Mouse (Mus musculus) hindbrain, embryonic 15.5 days (tissue): ENCODE measurements at regions not wholly inside any gene's neighbourhood (a gene's known extent, or its start where the extent isn't known, plus 50 kb on each side); places are given as distances from the start of the nearest gene placed in this dataset.

Experiments used
- ATAC-seq: fragments of 200-750 bp; cut with Nextera tagmentation; 2 replicates; pipeline ENCODE4 v1.8.0; 2017; ENCODE audit warnings: low read depth, moderate number of reproducible peaks, moderate TSS enrichment; ENCODE audit not compliant: low FRiP score
- H3K27ac ChIP-seq: fragments of 300-500 bp; sonication (generic); replicated peaks from 2 replicates; pipeline ENCODE4 v1.5.1; 2015; ENCODE audit warnings: mild to moderate bottlenecking, inconsistent platforms
- H3K27me3 ChIP-seq: fragments of 300-500 bp; sonication (generic); 2 replicates; pipeline ENCODE4 v1.6.1; 2015; ENCODE audit warnings: control low read depth, inconsistent platforms
- H3K36me3 ChIP-seq: fragments of 300-500 bp; sonication (generic); 2 replicates; pipeline ENCODE4 v1.6.1; 2015; ENCODE audit warnings: control low read depth, inconsistent platforms
- H3K4me1 ChIP-seq: fragments of 300-500 bp; sonication (generic); replicated peaks from 2 replicates; pipeline ENCODE4 v1.6.1; 2015; ENCODE audit warnings: control low read depth, inconsistent platforms
- H3K4me2 ChIP-seq: fragments of 300-500 bp; sonication (generic); 2 replicates; pipeline ENCODE4 v1.6.1; 2015; ENCODE audit warnings: moderate library complexity, mild to moderate bottlenecking, inconsistent platforms
- H3K4me3 ChIP-seq: fragments of 300-500 bp; sonication (generic); 2 replicates; pipeline ENCODE4 v1.5.1; 2015; ENCODE audit warnings: mild to moderate bottlenecking, inconsistent platforms
- H3K9ac ChIP-seq: fragments of 300-500 bp; sonication (generic); 2 replicates; pipeline ENCODE4 v1.6.1; 2015; ENCODE audit warnings: inconsistent platforms
- H3K9me3 ChIP-seq: fragments of 300-500 bp; sonication (generic); 2 replicates; pipeline ENCODE4 v1.6.1; 2016; ENCODE audit warnings: control low read depth, inconsistent platforms
- WGBS: fragments of 180-500 bp; shearing (Covaris S2); methylation state at CpG from one replicate; pipeline ENCODE4 v1.1.7; 2015; 5-methylcytosine and 5-hydroxymethylcytosine counted together

DNA sequence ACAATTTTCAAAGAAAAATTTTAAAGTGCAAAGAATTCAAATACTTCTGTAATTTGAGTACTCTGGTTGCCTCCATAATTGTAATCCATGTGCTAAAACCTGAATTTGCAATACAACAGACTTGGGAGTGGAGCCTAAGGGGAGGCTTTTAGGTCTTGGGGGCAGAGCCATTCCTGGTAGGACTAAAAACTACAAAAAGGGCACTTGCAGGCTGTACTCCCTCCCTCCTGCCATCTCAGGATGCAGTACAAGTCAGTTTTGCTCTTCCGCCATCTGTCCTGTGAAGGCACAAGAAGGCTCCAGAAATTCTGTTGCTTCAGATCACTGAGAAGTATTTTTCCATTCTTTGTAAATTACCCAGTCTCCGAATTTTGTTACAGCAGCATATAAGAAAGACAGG, 467.4 kb upstream of the Nox3 start:
- H3K27ac ChIP-seq: no peak overlapping the region
- no peaks in the 10 kb centered on the region for H3K9me3 ChIP-seq
- H3K27me3 ChIP-seq: no peaks in the 10 kb centered on the region
- no peak overlapping the region for H3K4me3 ChIP-seq
- no peaks in the 10 kb centered on the region for H3K4me1 ChIP-seq
- H3K9ac ChIP-seq: no peak overlapping the region
- WGBS: 91% methylated on average over 2 of the region's 2 CpGs
- ATAC-seq: no peak
- H3K4me2 ChIP-seq: no peak overlapping the region
- no peaks in the 10 kb centered on the region for H3K36me3 ChIP-seq

DNA sequence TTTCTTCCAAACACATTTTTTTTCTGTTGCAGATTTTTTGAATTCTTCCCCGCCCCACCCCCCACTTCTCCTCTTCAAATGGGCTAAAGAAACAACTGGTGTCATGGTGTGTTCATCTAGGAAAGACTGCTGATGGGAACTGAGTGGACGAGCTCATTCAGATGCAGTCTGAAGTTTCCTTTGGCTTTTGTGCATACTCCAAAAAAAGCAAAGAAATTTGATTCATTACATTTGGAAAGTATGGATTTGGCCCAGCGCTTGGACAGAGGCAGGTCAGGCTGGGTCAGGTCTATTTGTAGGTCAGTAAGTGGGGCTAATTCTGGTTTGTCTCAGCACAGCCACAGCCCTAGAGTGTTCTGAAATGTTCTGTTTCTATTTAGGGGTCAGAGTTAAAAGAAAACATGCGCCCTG, 477.9 kb upstream of the Nox3 start:
- H3K36me3 ChIP-seq: no peaks in the 10 kb centered on the region
- no peak overlapping the region for H3K4me3 ChIP-seq
- H3K4me1 ChIP-seq: peaks cover 19% of the 10 kb centered on the region
- H3K4me2 ChIP-seq: no peak overlapping the region
- no peak overlapping the region for H3K9ac ChIP-seq
- H3K9me3 ChIP-seq: no peaks in the 10 kb centered on the region
- H3K27ac ChIP-seq: no peak overlapping the region
- ATAC-seq: no peak
- WGBS: 61% methylated on average over 4 of the region's 4 CpGs
- no peaks in the 10 kb centered on the region for H3K27me3 ChIP-seq

DNA sequence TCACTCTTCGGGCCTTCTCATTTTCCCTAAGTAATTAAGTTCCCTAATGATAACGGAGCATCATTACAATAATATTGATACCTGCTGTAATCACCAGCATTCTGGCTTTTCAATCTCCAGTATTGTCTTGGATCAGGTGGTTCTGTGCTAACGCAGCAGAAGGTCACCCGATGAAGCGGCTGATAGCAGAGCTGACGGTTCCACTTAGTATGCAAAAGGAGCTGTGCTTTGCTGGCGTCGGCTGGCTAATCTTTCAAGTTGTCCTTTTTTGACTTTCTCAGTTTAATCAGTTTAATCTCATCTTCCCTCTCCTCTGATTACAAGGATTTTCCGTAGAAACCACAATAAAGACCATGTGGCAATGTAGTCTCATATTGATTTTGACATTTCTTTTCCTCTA, 478.9 kb upstream of the Nox3 start:
- Histone ChIP-seq H3K4me1 (peaks cover 19% of the 10 kb centered on the region), H3K36me3 (no peaks in the 10 kb centered on the region), H3K9ac (no peak overlapping the region), H3K4me2 (no peak overlapping the region), H3K27ac (0 out of 2 replicates have a peak overlapping the region, but pooled peaks have one; percentile 48), H3K4me3 (no peak overlapping the region), H3K27me3 (no peaks in the 10 kb centered on the region), H3K9me3 (no peaks in the 10 kb centered on the region)
- 60% methylated on average over 9 of the region's 9 CpGs for WGBS
- no peak for ATAC-seq

DNA sequence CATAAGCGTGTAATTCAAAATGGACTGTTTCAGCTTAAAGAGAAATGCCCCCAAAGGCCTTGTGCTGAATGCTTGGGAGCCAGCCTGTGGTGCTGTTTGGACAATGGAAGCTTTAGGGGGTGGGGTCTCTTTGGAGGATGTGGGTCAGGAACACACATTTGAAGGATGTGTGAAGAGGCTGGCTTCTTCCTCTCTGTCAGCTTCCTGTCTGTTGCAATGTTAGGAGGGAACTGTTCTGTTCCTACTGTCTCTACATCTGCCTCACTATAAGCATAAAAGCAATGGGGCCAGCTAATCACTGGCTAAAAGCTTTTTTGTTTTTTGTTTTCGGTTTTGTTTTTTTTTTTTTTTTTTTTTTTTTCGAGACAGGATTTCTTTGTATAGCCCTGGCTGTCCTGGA, 480.5 kb upstream of the Nox3 start:
- Histone ChIP-seq H3K4me1 (peaks cover 19% of the 10 kb centered on the region), H3K4me2 (no peak overlapping the region), H3K4me3 (no peak overlapping the region), H3K27ac (no peak overlapping the region), H3K9me3 (no peaks in the 10 kb centered on the region), H3K27me3 (no peaks in the 10 kb centered on the region), H3K9ac (no peak overlapping the region), H3K36me3 (no peaks in the 10 kb centered on the region)
- no peak for ATAC-seq
- 76% methylated on average over 2 of the region's 3 CpGs for WGBS

DNA sequence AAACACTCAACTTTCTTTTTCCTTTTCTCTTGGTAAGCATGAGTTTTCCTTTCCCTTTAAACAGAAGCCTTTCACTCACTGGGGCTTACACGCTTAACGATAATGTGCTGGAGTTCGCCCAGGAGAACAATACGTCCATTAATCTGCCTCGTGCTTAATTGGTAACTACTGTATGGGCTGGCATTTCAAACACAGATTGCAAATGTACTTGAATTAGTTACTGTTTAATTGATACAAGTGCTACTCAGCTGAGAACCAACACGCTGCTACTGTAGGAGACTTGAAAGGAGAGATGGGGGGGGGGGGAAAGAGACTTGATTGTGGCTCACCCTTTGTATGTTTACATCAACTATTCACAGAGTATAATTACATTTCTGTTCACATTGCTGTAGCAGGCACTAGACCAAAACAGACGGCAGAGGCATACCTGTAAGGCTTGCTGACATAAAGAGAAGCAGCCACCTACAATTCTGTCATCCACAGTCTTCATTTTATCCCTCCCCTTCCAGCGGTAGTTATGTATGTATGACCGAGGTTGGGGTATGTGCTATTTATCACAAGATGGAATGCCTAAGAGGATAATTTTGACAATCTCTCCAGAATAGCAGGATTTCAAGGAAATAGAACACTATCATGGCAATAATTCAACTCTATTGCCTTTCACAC, 481.6 kb upstream of the Nox3 start:
- ATAC-seq: 0 out of 2 replicates have a peak, but pooled peaks have one; percentile 38
- H3K4me1 ChIP-seq: peaks cover 19% of the 10 kb centered on the region
- H3K9ac ChIP-seq: no peak overlapping the region
- H3K27ac ChIP-seq: no peak overlapping the region
- H3K4me2 ChIP-seq: no peak overlapping the region
- 23% methylated on average over 9 of the region's 9 CpGs for WGBS
- H3K4me3 ChIP-seq: no peak overlapping the region
- H3K9me3 ChIP-seq: no peaks in the 10 kb centered on the region
- no peaks in the 10 kb centered on the region for H3K27me3 ChIP-seq
- H3K36me3 ChIP-seq: no peaks in the 10 kb centered on the region

DNA sequence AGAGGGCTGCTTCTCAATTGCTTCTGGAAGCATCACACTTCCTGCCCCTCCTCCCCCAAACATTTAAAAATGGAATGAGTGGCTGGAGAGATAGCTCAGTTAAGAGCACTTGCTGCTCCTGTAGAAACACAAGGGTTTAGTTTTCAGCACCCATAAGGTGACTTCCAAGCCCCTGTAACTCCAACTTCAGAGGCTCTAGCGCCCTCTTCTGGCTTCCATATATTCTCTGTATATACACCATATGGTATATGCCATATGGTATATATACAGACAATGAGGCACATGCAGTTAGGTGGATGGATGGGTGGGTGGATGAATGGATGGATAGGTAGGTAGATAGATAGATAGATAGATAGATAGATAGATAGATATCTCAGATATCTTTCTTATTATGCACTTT, 483.2 kb upstream of the Nox3 start:
- WGBS: 56% methylated on average over 1 of the region's 1 CpGs

DNA sequence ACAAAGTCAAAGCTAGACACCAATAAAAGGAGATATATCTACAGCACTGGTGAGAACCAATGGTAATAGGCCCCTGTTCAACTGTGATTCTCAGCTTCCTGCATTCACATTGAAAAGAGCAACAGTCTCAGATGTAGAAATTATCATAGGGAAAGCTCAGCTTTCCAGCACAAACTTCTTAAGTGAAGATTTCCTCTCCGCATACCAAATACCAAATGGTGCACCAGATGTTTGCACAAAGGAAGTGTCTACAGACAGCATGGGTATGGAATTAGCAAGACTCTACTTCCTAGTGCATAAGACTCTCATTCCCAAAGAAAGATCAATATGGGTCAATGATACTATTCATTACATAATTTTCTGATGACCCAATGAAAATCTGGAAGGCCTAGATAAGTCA, 486.0 kb upstream of the Nox3 start:
- no peak overlapping the region for H3K9ac ChIP-seq
- ATAC-seq: no peak
- H3K9me3 ChIP-seq: no peaks in the 10 kb centered on the region
- H3K27ac ChIP-seq: no peak overlapping the region
- peaks cover 11% of the 10 kb centered on the region for H3K4me1 ChIP-seq
- no peak overlapping the region for H3K4me2 ChIP-seq
- no peaks in the 10 kb centered on the region for H3K27me3 ChIP-seq
- H3K36me3 ChIP-seq: no peaks in the 10 kb centered on the region
- 92% methylated on average over 1 of the region's 1 CpGs for WGBS
- no peak overlapping the region for H3K4me3 ChIP-seq

More for the DNA sequence above, 483.2 kb upstream of the Nox3 start:
- Histone ChIP-seq H3K9ac (no peak overlapping the region), H3K4me1 (peaks cover 19% of the 10 kb centered on the region), H3K9me3 (no peaks in the 10 kb centered on the region), H3K27ac (no peak overlapping the region), H3K36me3 (no peaks in the 10 kb centered on the region), H3K4me3 (no peak overlapping the region), H3K27me3 (no peaks in the 10 kb centered on the region), H3K4me2 (no peak overlapping the region)
- ATAC-seq: no peak

DNA sequence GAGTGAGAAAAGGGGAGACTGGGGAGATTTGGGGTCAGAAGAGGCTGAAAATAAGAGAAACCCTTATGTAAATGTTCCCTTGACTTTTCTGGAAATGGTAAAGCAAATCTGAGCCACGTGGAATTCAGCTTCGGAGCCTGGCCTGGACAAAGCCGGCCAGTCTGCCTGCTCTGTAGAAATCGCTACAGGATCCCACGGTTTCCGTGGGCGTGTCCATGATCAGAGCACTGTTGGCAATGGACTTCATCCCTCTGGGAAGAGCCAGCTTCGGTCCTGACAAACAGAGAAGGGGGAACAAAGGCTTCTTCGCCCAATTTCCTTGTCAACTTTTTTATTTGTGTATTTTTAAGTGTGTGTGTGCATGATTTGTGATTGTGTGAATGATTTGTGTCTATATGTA, 490.7 kb upstream of the Nox3 start:
- no peak overlapping the region for H3K9ac ChIP-seq
- 65% methylated on average over 9 of the region's 9 CpGs for WGBS
- no peaks in the 10 kb centered on the region for H3K9me3 ChIP-seq
- H3K27me3 ChIP-seq: no peaks in the 10 kb centered on the region
- no peak overlapping the region for H3K27ac ChIP-seq
- H3K4me1 ChIP-seq: no peaks in the 10 kb centered on the region
- H3K36me3 ChIP-seq: no peaks in the 10 kb centered on the region
- ATAC-seq: no peak
- no peak overlapping the region for H3K4me2 ChIP-seq
- H3K4me3 ChIP-seq: no peak overlapping the region

DNA sequence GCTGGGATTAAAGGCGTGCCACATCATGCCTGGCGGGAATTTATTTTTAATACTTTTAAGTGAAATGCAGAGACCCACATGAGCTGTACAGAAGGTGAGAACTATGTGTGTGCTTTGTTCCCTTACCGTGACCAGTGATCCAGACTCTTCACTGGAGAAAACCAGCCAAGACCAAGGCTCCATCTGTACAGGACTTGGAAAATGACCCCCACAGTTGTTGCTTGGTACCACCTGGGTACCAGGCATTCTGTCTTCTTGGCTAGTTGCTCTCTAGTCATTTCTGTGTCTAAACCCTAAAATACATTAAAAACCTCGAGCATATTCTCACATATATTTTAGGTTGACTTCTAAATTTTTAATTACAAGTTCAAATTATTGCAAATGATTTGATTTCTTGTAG, 491.5 kb upstream of the Nox3 start:
- no peak for ATAC-seq
- no peak overlapping the region for H3K4me2 ChIP-seq
- H3K9me3 ChIP-seq: no peaks in the 10 kb centered on the region
- no peak overlapping the region for H3K4me3 ChIP-seq
- no peak overlapping the region for H3K27ac ChIP-seq
- H3K9ac ChIP-seq: no peak overlapping the region
- 87% methylated on average over 4 of the region's 4 CpGs for WGBS
- no peaks in the 10 kb centered on the region for H3K27me3 ChIP-seq
- H3K4me1 ChIP-seq: no peaks in the 10 kb centered on the region
- H3K36me3 ChIP-seq: no peaks in the 10 kb centered on the region

DNA sequence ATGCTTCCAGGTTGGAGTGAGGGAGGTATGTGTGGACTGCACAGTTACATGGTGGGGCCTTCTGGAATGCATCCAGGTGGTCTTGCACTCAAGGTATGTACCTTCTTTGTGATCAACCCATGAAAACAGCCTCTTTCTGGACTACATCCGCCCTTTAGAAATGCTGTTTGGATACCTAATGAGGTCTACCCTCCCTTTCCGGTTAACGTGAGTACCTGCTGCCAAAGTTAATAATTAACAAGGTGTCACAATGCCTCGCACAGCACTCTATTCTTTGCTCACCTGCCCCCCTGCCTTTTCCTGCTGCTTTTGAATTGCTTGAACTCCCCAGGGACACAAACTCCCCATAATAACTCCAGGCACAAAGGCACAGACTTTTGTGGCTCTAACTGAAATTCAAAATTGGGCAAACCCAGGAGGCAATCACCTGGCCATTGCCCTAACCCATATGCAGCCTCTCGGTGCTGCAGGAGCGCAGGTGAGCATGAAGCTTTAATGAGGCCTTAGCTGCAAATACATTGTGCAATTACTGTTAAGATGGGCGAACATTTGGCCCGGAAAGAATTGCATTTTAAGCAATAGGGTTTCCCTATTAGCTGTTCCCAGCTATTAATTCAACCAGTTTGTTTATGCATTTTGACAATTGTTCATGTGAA, 500.9 kb upstream of the Nox3 start:
- ATAC-seq: no peak
- Histone ChIP-seq H3K27me3 (no peaks in the 10 kb centered on the region), H3K4me2 (no peak overlapping the region), H3K9me3 (no peaks in the 10 kb centered on the region), H3K27ac (no peak overlapping the region), H3K36me3 (no peaks in the 10 kb centered on the region), H3K4me3 (no peak overlapping the region), H3K4me1 (peaks cover 4% of the 10 kb centered on the region; the same call in 1 of the 2 replicates), H3K9ac (no peak overlapping the region)
- WGBS: 59% methylated on average over 8 of the region's 8 CpGs

DNA sequence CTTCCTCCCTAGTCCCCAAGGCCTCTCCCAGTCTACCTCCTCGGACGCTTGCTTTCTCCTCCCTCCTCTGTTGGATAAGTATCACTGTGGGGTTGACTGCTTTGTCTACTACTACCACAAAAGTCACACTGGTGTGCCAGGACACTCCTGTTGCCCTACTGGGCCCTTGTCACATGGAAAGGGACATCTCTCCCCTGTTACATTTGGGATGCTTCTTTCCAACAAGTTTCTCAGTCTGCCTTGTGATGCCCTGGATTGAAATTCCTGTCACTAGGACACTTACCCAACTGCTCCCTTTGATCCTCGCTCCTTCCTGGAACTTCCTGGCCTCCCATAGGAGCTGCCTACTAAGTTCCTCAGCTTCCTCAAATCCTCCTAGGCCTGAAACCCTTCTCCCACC, 501.9 kb upstream of the Nox3 start:
- Histone ChIP-seq H3K27me3 (no peaks in the 10 kb centered on the region), H3K4me3 (no peak overlapping the region), H3K36me3 (no peaks in the 10 kb centered on the region), H3K4me1 (peaks cover 4% of the 10 kb centered on the region; the same call in 1 of the 2 replicates), H3K4me2 (no peak overlapping the region), H3K9me3 (no peaks in the 10 kb centered on the region), H3K9ac (no peak overlapping the region), H3K27ac (no peak overlapping the region)
- WGBS: 85% methylated on average over 3 of the region's 3 CpGs
- no peak for ATAC-seq

DNA sequence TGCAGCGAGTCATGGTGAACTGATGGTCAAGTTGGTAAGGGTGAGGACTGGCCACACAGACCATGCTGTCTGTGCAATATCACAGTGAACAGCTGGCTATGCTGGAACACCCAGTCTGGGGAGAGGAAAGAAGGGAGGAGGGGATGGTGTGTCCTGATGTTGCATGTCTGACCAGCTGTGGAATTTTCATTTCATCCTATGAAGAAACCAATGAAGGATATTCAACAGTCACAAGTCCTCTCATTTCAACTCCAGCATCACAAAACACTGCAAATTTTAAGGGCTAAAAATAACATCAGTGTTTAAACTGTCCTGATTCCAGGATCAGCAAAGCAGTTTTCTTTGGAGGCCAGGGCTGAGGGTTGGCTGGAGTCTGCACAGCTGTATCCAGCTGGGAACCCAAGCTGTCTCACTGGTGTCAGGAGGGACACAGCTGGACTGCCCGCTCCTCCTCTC, 503.7 kb upstream of the Nox3 start:
- WGBS: 88% methylated on average over 2 of the region's 2 CpGs
- H3K4me3 ChIP-seq: no peak overlapping the region

More for the DNA sequence above, 503.7 kb upstream of the Nox3 start:
- Histone ChIP-seq H3K36me3 (no peaks in the 10 kb centered on the region), H3K4me1 (peaks cover 4% of the 10 kb centered on the region; the same call in 1 of the 2 replicates), H3K9ac (no peak overlapping the region), H3K27ac (no peak overlapping the region), H3K9me3 (no peaks in the 10 kb centered on the region), H3K27me3 (no peaks in the 10 kb centered on the region), H3K4me2 (no peak overlapping the region)
- ATAC-seq: no peak
